Mouse (Mus musculus) hematopoietic multipotent progenitor cell, adult 10-12 weeks (in vitro differentiated cells): ENCODE data around the gene Col4a1. TPM values are rescaled to one million over a fixed set of nuclear protein-coding genes. Genes with fewer than 3 reads are reported as not detected.

Experiments
- polyA plus RNA-seq: library from polyadenylated mRNA; stranded (reverse); fragments of >175 nt; gene quantifications from 2 replicates; pipeline ENCODE4 v1.2.3, GENCODE M21; 2012; ENCODE audit warnings: low replicate concordance

Gene Col4a1
- polyA plus RNA-seq = 2.5 and 7.4 TPM in 2 replicates

DNA sequence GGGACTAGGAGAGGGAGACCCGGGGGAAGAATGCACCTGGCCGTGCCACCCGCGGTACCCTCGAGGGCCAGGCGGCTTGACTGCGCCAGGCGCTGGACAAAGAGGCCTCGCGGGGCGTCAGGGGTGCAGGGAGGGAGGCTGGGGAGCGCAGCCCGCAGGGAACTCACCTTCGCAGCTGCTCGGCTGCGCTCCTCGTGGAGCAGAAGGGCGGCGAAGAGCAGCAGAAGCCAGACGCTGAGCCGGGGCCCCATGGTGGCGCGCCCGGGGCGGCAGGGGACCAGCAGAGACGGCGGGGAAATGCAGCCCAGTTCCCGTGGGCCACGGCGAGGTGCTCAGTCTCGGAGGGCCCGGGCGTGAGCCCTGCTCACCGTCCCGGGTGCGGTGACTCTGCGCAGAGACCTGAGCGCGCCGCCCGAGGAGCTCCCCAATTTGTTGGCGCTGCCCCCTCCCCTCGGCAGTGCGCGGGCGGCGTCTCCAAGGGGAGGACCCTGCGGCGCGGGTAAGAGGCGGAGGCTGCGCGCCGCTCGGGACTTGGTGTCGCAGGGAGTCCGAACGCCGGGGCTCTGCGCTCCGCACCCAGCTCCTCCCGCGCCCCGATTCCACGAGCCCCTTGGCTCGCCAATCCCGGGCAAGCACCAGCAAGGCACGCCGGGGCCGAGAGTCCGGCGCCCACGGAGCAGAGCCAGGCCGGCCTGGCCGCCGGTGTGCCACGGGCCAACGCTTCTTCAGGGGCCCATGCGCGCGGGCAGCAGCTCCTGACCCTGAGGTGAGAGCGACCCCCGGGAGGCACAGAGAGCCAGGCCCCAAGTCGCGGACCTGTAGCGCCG is at the start of gene Col4a1, which contains the start of gene Col4a2:
TSS of gene Col4a1 (minus strand) at position 478 of the 827 bp plus-strand sequence.
TSS of gene Col4a2 (plus strand) at position 457 of the 827 bp plus-strand sequence.

Other genes with a start within 250 kb of the Col4a1 start
- 1.6 and 5.5 TPM in 2 replicates for gene Col4a2, start within 50 bp of the Col4a1 start, polyA plus RNA-seq
- gene Rab20, start 165.9 kb upstream of the Col4a1 start, polyA plus RNA-seq = 11.0 and 15.0 TPM in 2 replicates
- 29.5 and 50.4 TPM in 2 replicates for gene Naxd, start 184.7 kb upstream of the Col4a1 start, polyA plus RNA-seq
- 22.5 and 34.8 TPM in 2 replicates for gene Cars2, start 238.0 kb upstream of the Col4a1 start, polyA plus RNA-seq
- gene Ing1, start 242.7 kb upstream of the Col4a1 start, polyA plus RNA-seq = 43.8 and 65.2 TPM in 2 replicates